Mouse (Mus musculus): ENCODE measurements at regions not wholly inside any gene's neighbourhood (a gene's known extent, or its start where the extent isn't known, plus 50 kb on each side); places are given as distances from the start of the nearest gene placed in this dataset.

DNA sequence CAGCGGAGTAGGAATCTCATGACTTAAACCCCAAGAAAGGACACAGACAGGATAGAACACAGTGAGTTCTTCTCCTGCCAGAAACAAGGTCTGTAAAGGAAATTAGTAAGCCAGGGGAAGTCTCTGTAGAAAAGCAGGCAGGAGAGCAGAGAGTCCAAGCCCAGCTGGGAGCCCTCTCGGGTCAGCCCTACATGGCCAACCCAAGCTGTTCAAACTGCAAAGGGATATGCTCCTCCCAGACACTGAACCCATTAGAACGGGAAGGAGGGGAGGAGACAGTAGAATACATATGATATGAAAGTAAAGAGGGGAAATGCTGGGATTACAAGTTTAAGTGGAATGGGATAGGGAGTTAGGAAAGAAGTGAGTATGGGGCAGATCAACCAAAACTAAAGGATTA is 75.7 kb upstream of the Cop1 start:
- no peak for TF ChIP-seq MYOG (IDR thresholded peaks at IDR 0.05; ENCODE audit: control insufficient read depth, extremely low read depth, insufficient read length)
- TF ChIP-seq CTCF (IDR thresholded peaks at IDR 0.05; ENCODE audit: control insufficient read depth, insufficient read depth, insufficient read length): no peak
- TF ChIP-seq CEBPB (IDR thresholded peaks at IDR 0.05; ENCODE audit: low read depth): no peak
